Mouse (Mus musculus): ENCODE measurements around the gene Slc39a3. TPM values are rescaled to one million over a fixed set of nuclear protein-coding genes. Genes with fewer than 3 reads are reported as not detected.

Gene Slc39a3
- total and polyA plus RNA-seq, 2 experiments, result 6.1 to 14.1 TPM

- peak within 1 kb of the TSS; percentile 57; the same call in 1 of the 2 replicates for H3K9ac ChIP-seq (ENCODE audit: low read depth, low read length)
- no peaks in the 10 kb centered on the region for H3K79me2 ChIP-seq (ENCODE audit: control insufficient read depth, insufficient read depth, low read length)
- 13% methylated on average over 31 of the region's 31 CpGs for WGBS
- no peak within 1 kb of the TSS for H3K27ac ChIP-seq (replicated peaks; ENCODE audit: insufficient read depth, low read depth, low read length)
- no peaks in the 10 kb centered on the region for H3K36me3 ChIP-seq (ENCODE audit: control insufficient read depth, insufficient read depth, low read length)
- TF ChIP-seq CTCF (IDR thresholded peaks at IDR 0.05; ENCODE audit: low read depth, low read length) (no peak), POLR2A (IDR thresholded peaks at IDR 0.05; ENCODE audit: extremely low read depth, insufficient read depth, low read length) (no peak)
- peak; percentile 83 for DNase-seq (ENCODE audit: extremely low read depth, low read depth, low spot score)
- peak within 1 kb of the TSS; percentile 39; the same call in 1 of the 2 replicates for H3K4me3 ChIP-seq (ENCODE audit: insufficient read depth, low read depth, low read length)
- H3K4me1 ChIP-seq (ENCODE audit: control insufficient read depth, insufficient read depth, low read length), result 0 out of 2 replicates have a peak, but pooled peaks cover 3% of the 10 kb centered on the region
- H3K27me3 ChIP-seq (ENCODE audit: control insufficient read depth, insufficient read depth, low read length), result no peaks in the 10 kb centered on the region
Measured at GRCm38 (mm10) chr10:81014393-81015384, 22.5 kb downstream of the Slc39a3 start, which contains the start of gene Gng7. TSS of gene Gng7 (minus strand) at chr10:81014945.

GRCm38 (mm10) chr10:81010851-81011250, 26.4 kb downstream of the Slc39a3 start:
- Histone ChIP-seq H3K9ac (ENCODE audit: low read depth, low read length) (no peak overlapping the region), H3K27me3 (ENCODE audit: control insufficient read depth, insufficient read depth, low read length) (no peaks in the 10 kb centered on the region), H3K27ac (replicated peaks; ENCODE audit: insufficient read depth, low read depth, low read length) (no peak overlapping the region), H3K36me3 (ENCODE audit: control insufficient read depth, insufficient read depth, low read length) (no peaks in the 10 kb centered on the region), H3K79me2 (ENCODE audit: control insufficient read depth, insufficient read depth, low read length) (no peaks in the 10 kb centered on the region), H3K4me3 (ENCODE audit: insufficient read depth, low read depth, low read length) (no peak overlapping the region), H3K4me1 (ENCODE audit: control insufficient read depth, insufficient read depth, low read length) (0 out of 2 replicates have a peak, but pooled peaks cover 3% of the 10 kb centered on the region)
- DNase-seq (ENCODE audit: extremely low read depth, low read depth, low spot score), result no peak
- 63% methylated on average over 6 of the region's 6 CpGs for WGBS
- TF ChIP-seq POLR2A (IDR thresholded peaks at IDR 0.05; ENCODE audit: extremely low read depth, insufficient read depth, low read length) (no peak), CTCF (IDR thresholded peaks at IDR 0.05; ENCODE audit: low read depth, low read length) (no peak)

GRCm38 (mm10) chr10:81007240-81007639, 30.0 kb downstream of the Slc39a3 start:
- DNase-seq (ENCODE audit: extremely low read depth, low read depth, low spot score), result no peak
- WGBS, result 43% methylated on average over 7 of the region's 7 CpGs

GRCm38 (mm10) chr10:81006005-81006677, 31.1 kb downstream of the Slc39a3 start:
- no peak for TF ChIP-seq POLR2A (IDR thresholded peaks at IDR 0.05; ENCODE audit: extremely low read depth, insufficient read depth, low read length)
- no peak for TF ChIP-seq CTCF (IDR thresholded peaks at IDR 0.05; ENCODE audit: low read depth, low read length)
- Histone ChIP-seq H3K9ac (ENCODE audit: low read depth, low read length) (no peak overlapping the region), H3K27ac (replicated peaks; ENCODE audit: insufficient read depth, low read depth, low read length) (no peak overlapping the region), H3K4me1 (ENCODE audit: control insufficient read depth, insufficient read depth, low read length) (no peaks in the 10 kb centered on the region), H3K36me3 (ENCODE audit: control insufficient read depth, insufficient read depth, low read length) (no peaks in the 10 kb centered on the region), H3K27me3 (ENCODE audit: control insufficient read depth, insufficient read depth, low read length) (no peaks in the 10 kb centered on the region), H3K4me3 (ENCODE audit: insufficient read depth, low read depth, low read length) (no peak overlapping the region), H3K79me2 (ENCODE audit: control insufficient read depth, insufficient read depth, low read length) (no peaks in the 10 kb centered on the region)
- WGBS, result 96% methylated on average over 7 of the region's 7 CpGs
- DNase-seq (ENCODE audit: extremely low read depth, low read depth, low spot score), result no peak

More at GRCm38 (mm10) chr10:81007240-81007639, 30.0 kb downstream of the Slc39a3 start:
- Histone ChIP-seq H3K79me2 (ENCODE audit: control insufficient read depth, insufficient read depth, low read length) (no peaks in the 10 kb centered on the region), H3K9ac (ENCODE audit: low read depth, low read length) (no peak overlapping the region), H3K4me3 (ENCODE audit: insufficient read depth, low read depth, low read length) (no peak overlapping the region), H3K4me1 (ENCODE audit: control insufficient read depth, insufficient read depth, low read length) (no peaks in the 10 kb centered on the region), H3K27me3 (ENCODE audit: control insufficient read depth, insufficient read depth, low read length) (no peaks in the 10 kb centered on the region), H3K27ac (replicated peaks; ENCODE audit: insufficient read depth, low read depth, low read length) (no peak overlapping the region), H3K36me3 (ENCODE audit: control insufficient read depth, insufficient read depth, low read length) (no peaks in the 10 kb centered on the region)
- TF ChIP-seq CTCF (IDR thresholded peaks at IDR 0.05; ENCODE audit: low read depth, low read length) (no peak), POLR2A (IDR thresholded peaks at IDR 0.05; ENCODE audit: extremely low read depth, insufficient read depth, low read length) (no peak)

- no peak overlapping the region for H3K4me3 ChIP-seq (ENCODE audit: insufficient read depth, low read depth, low read length)
- no peaks in the 10 kb centered on the region for H3K36me3 ChIP-seq (ENCODE audit: control insufficient read depth, insufficient read depth, low read length)
- peaks cover 2% of the 10 kb centered on the region; the same call in 1 of the 2 replicates for H3K4me1 ChIP-seq (ENCODE audit: control insufficient read depth, insufficient read depth, low read length)
- TF ChIP-seq CTCF (IDR thresholded peaks at IDR 0.05; ENCODE audit: low read depth, low read length), result no peak
- no peak for TF ChIP-seq POLR2A (IDR thresholded peaks at IDR 0.05; ENCODE audit: extremely low read depth, insufficient read depth, low read length)
- H3K79me2 ChIP-seq (ENCODE audit: control insufficient read depth, insufficient read depth, low read length), result no peaks in the 10 kb centered on the region
- no peaks in the 10 kb centered on the region for H3K27me3 ChIP-seq (ENCODE audit: control insufficient read depth, insufficient read depth, low read length)
- WGBS, result 68% methylated on average over 10 of the region's 10 CpGs
- no peak overlapping the region for H3K9ac ChIP-seq (ENCODE audit: low read depth, low read length)
- no peak overlapping the region for H3K27ac ChIP-seq (replicated peaks; ENCODE audit: insufficient read depth, low read depth, low read length)
- no peak for DNase-seq (ENCODE audit: extremely low read depth, low read depth, low spot score)
Measured at GRCm38 (mm10) chr10:81001161-81001560, 36.1 kb downstream of the Slc39a3 start.
